Mouse (Mus musculus): ENCODE measurements around the gene BC005624. TPM values are rescaled to one million over a fixed set of nuclear protein-coding genes. Genes with fewer than 3 reads are reported as not detected.
"Not testable (repeated sequence)": the region's sequence is repeated elsewhere in the genome, so short reads cannot be mapped to it uniquely, and the experiment has no call there.

BC005624 gene
- total and polyA plus RNA-seq, 3 experiments: 30.9 to 82.1 (median 37.8) TPM

DNA sequence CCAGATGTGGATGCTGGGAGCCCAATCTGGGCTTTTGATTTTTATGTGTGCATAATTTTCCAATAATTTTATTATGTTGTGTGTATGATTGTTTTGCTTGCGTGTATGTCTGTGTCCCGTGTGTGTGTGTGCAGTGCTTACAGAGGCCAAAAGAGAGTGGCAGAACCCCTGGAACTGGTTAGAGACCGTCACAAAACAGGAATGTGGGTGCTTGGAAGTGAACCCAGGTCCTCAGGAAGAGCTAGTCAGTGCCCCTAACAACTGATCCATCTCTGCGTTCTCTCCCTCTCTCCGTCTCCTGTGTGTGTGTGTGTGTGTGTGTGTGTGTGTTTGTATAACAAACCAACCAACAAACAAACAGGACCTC lies 29.6 kb downstream of the BC005624 start:
- DNase-seq (ENCODE audit: low spot score): no peak
- no peak for TF ChIP-seq POLR2AphosphoS5 (IDR thresholded peaks at IDR 0.05; ENCODE audit: insufficient replicate concordance, low read depth, low read length)
- TF ChIP-seq GATA2 (IDR thresholded peaks at IDR 0.05; ENCODE audit: borderline replicate concordance, low read depth, low read length): no peak
- no peak for TF ChIP-seq CTCF (IDR thresholded peaks at IDR 0.05; ENCODE audit: low read depth, low read length)
- TF ChIP-seq TAL1 (conservative IDR thresholded peaks at IDR 0.05; ENCODE audit: low read depth, low read length): no peak
- no peak for TF ChIP-seq GATA1 (IDR thresholded peaks at IDR 0.05; ENCODE audit: borderline replicate concordance, low read length)

DNA sequence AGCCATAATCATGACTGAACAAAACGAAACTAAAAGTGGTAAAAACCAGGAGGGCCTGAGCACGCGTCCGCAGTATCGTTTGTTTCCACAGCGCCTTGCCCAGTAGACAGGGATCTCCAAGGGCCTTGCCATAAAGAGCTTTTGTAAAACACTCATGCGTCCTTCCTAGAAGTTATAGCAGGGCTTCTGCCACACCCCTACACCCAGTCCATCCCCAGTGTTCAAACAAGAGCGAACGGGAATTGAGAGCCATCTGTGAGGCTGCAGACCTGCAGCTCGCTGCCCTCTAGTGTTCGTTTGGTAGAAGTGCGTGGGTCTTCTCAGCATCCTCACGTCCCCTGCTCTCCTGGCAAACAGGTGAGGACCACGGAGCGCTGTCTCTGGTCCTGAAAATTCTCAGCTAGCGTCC lies 39.4 kb downstream of the BC005624 start:
- peaks cover 9% of the 10 kb centered on the region for H3K4me1 ChIP-seq (ENCODE audit: insufficient read depth, low read depth, low read length)
- ATAC-seq (ENCODE audit: extremely low read depth, insufficient number of reproducible peaks, low FRiP score, poor library complexity, severe bottlenecking) (peak; percentile 40), DNase-seq (ENCODE audit: low spot score) (peak; percentile 68)
- TF ChIP-seq TAL1 (conservative IDR thresholded peaks at IDR 0.05; ENCODE audit: low read depth, low read length) (no peak), GATA1 (IDR thresholded peaks at IDR 0.05; ENCODE audit: borderline replicate concordance, low read length) (no peak), CTCF (IDR thresholded peaks at IDR 0.05; ENCODE audit: low read depth, low read length) (peak; percentile 87)
- H3K36me3 ChIP-seq (replicated peaks): no peaks in the 10 kb centered on the region
- peak overlapping the region; percentile 68 for H3K4me3 ChIP-seq (ENCODE audit: low read depth, low read length)
- H3K9me3 ChIP-seq (replicated peaks): no peaks in the 10 kb centered on the region
- H3K27me3 ChIP-seq (ENCODE audit: insufficient read depth, low read length): peaks cover 33% of the 10 kb centered on the region

More for the DNA sequence above, 29.6 kb downstream of the BC005624 start:
- Histone ChIP-seq H3K36me3 (replicated peaks) (peaks cover 39% of the 10 kb centered on the region), H3K4me1 (ENCODE audit: insufficient read depth, low read depth, low read length) (peaks cover 50% of the 10 kb centered on the region), H3K9me3 (replicated peaks) (no peaks in the 10 kb centered on the region), H3K27me3 (ENCODE audit: insufficient read depth, low read length) (peaks cover 19% of the 10 kb centered on the region), H3K4me3 (ENCODE audit: low read depth, low read length) (peak overlapping the region; percentile 96; the same call in 1 of the 2 replicates)
- ATAC-seq (ENCODE audit: extremely low read depth, insufficient number of reproducible peaks, low FRiP score, poor library complexity, severe bottlenecking): no peak

DNA sequence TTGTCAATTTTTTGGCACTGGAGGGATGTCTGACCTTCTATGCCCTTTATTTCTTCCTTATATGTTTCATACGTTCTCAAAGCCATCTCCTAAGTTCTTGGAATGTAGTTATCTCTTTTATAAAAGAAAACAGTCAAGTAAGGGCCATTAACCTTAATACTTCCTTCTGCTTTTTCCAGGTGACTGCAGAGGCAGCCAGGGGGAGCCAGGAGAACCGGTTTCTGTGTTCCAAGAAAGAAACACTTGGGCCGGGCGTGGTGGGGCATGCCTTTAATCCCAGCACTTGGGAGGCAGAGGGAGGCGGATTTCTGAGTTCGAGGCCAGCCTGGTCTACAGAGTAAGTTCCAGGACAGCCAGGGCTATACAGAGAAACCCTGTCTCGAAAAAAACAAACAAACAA lies 39.9 kb downstream of the BC005624 start:
- not testable (repeated sequence) for ATAC-seq (ENCODE audit: extremely low read depth, insufficient number of reproducible peaks, low FRiP score, poor library complexity, severe bottlenecking); H3K9me3 ChIP-seq (replicated peaks); DNase-seq (ENCODE audit: low spot score); H3K36me3 ChIP-seq (replicated peaks); H3K4me3 ChIP-seq (ENCODE audit: low read depth, low read length); H3K4me1 ChIP-seq (ENCODE audit: insufficient read depth, low read depth, low read length)
- H3K27me3 ChIP-seq (ENCODE audit: insufficient read depth, low read length): peaks cover 29% of the 10 kb centered on the region

DNA sequence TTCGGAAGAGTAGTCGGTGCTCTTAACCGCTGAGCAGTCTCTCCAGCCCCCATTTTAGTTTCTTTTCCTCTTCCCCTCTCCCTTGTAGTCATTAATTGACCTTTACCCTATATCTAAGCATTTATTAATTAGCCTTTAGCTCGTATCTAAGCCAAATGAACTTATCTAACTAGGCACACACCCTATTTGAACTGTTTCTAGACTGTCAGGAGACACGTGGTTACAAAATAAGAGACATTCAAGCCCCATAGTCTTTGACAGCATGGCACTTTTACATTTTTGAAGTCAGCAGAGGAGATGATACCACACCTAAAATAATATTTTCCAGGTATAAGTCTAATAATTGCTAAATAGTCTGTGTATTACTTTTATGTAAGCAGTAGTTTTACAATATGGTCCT lies 40.4 kb downstream of the BC005624 start:
- ATAC-seq (ENCODE audit: extremely low read depth, insufficient number of reproducible peaks, low FRiP score, poor library complexity, severe bottlenecking): no peak
- Histone ChIP-seq H3K9me3 (replicated peaks) (no peaks in the 10 kb centered on the region), H3K4me3 (ENCODE audit: low read depth, low read length) (no peak overlapping the region), H3K27me3 (ENCODE audit: insufficient read depth, low read length) (peaks cover 26% of the 10 kb centered on the region), H3K4me1 (ENCODE audit: insufficient read depth, low read depth, low read length) (peaks cover 9% of the 10 kb centered on the region), H3K36me3 (replicated peaks) (no peaks in the 10 kb centered on the region)
- TF ChIP-seq TAL1 (conservative IDR thresholded peaks at IDR 0.05; ENCODE audit: low read depth, low read length): no peak
- TF ChIP-seq POLR2AphosphoS5 (IDR thresholded peaks at IDR 0.05; ENCODE audit: insufficient replicate concordance, low read depth, low read length): no peak
- no peak for TF ChIP-seq GATA2 (IDR thresholded peaks at IDR 0.05; ENCODE audit: borderline replicate concordance, low read depth, low read length)
- TF ChIP-seq CTCF (IDR thresholded peaks at IDR 0.05; ENCODE audit: low read depth, low read length): no peak
- no peak for TF ChIP-seq GATA1 (IDR thresholded peaks at IDR 0.05; ENCODE audit: borderline replicate concordance, low read length)
- no peak for DNase-seq (ENCODE audit: low spot score)

DNA sequence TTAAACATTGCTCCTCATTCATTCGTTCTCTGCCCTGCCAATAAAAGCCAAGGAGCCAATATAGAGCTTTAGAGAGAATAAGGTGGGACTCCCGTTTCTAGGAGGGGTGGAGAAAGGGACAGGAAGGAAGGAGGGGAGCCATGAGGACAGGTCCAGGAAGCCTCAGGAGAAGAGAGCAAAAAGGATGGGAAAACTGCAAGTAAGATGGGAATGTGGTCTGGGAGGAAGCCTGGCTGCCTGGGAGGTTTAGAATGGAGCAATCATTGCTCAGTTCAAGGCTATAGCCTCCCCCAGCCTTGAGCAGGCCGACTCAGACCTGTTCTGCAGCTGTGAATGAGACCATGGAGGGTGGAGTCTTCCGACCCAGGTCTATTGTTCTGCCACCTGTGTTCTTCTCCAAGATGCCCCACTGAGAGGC lies 43.4 kb downstream of the BC005624 start:
- no peaks in the 10 kb centered on the region for H3K36me3 ChIP-seq (replicated peaks)
- peaks cover 17% of the 10 kb centered on the region for H3K27me3 ChIP-seq (ENCODE audit: insufficient read depth, low read length)
- H3K4me3 ChIP-seq (ENCODE audit: low read depth, low read length): no peak overlapping the region
- no peak for TF ChIP-seq GATA2 (IDR thresholded peaks at IDR 0.05; ENCODE audit: borderline replicate concordance, low read depth, low read length)
- no peak for TF ChIP-seq TAL1 (conservative IDR thresholded peaks at IDR 0.05; ENCODE audit: low read depth, low read length)
- no peak for TF ChIP-seq POLR2AphosphoS5 (IDR thresholded peaks at IDR 0.05; ENCODE audit: insufficient replicate concordance, low read depth, low read length)
- no peak for TF ChIP-seq CTCF (IDR thresholded peaks at IDR 0.05; ENCODE audit: low read depth, low read length)
- no peak for TF ChIP-seq GATA1 (IDR thresholded peaks at IDR 0.05; ENCODE audit: borderline replicate concordance, low read length)
- peaks cover 9% of the 10 kb centered on the region for H3K4me1 ChIP-seq (ENCODE audit: insufficient read depth, low read depth, low read length)
- no peak for DNase-seq (ENCODE audit: low spot score)
- ATAC-seq (ENCODE audit: extremely low read depth, insufficient number of reproducible peaks, low FRiP score, poor library complexity, severe bottlenecking): no peak
- H3K9me3 ChIP-seq (replicated peaks): no peaks in the 10 kb centered on the region

DNA sequence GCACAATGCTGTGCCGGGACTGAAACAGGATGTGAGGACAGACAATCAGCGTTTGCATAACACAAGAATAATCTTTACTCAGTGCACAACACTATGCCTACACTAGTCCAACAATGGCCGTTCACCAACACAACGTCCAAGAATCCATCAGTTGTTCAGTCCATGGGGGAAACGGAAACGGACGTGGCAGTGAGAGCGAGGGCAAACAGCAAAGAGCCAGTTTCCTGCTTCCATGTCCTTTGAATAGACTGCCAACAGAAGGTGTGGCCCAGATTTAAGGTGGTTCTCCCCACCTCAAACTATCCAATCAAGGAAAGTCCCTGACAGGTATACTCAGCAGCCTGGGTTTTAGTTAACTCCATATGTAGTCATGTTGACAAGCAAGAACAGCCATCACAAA lies 44.3 kb downstream of the BC005624 start:
- H3K36me3 ChIP-seq (replicated peaks): no peaks in the 10 kb centered on the region
- TF ChIP-seq CTCF (IDR thresholded peaks at IDR 0.05; ENCODE audit: low read depth, low read length) (no peak), GATA2 (IDR thresholded peaks at IDR 0.05; ENCODE audit: borderline replicate concordance, low read depth, low read length) (no peak), GATA1 (IDR thresholded peaks at IDR 0.05; ENCODE audit: borderline replicate concordance, low read length) (no peak), TAL1 (conservative IDR thresholded peaks at IDR 0.05; ENCODE audit: low read depth, low read length) (no peak), POLR2AphosphoS5 (IDR thresholded peaks at IDR 0.05; ENCODE audit: insufficient replicate concordance, low read depth, low read length) (no peak)
- H3K4me3 ChIP-seq (ENCODE audit: low read depth, low read length): no peak overlapping the region
- H3K9me3 ChIP-seq (replicated peaks): no peaks in the 10 kb centered on the region
- H3K4me1 ChIP-seq (ENCODE audit: insufficient read depth, low read depth, low read length): peaks cover 8% of the 10 kb centered on the region
- DNase-seq (ENCODE audit: low spot score) (no peak), ATAC-seq (ENCODE audit: extremely low read depth, insufficient number of reproducible peaks, low FRiP score, poor library complexity, severe bottlenecking) (no peak)
- H3K27me3 ChIP-seq (ENCODE audit: insufficient read depth, low read length): peaks cover 16% of the 10 kb centered on the region

DNA sequence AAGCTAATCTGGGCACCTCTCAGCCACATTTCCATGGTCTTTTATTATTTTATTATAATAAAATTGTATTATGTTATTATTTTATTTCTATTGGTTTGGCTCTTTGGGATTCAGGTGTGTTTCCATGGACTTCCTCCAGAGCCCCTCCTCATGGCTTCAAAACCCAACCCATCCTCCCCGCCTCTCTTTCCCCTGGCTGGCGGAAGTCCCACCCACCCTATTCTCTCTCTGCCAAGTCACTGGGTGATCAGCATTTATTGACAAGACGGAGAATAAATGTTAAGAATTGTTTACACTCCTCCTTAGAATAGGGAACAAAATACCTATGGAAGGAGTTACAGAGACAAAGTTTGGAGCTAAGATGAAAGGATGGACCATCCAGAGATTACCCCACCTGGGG lies 45.2 kb downstream of the BC005624 start:
- no peak overlapping the region for H3K4me3 ChIP-seq (ENCODE audit: low read depth, low read length)
- no peaks in the 10 kb centered on the region for H3K36me3 ChIP-seq (replicated peaks)
- DNase-seq (ENCODE audit: low spot score) (no peak), ATAC-seq (ENCODE audit: extremely low read depth, insufficient number of reproducible peaks, low FRiP score, poor library complexity, severe bottlenecking) (no peak)
- peaks cover under 1% of the 10 kb centered on the region; the same call in 1 of the 2 replicates for H3K4me1 ChIP-seq (ENCODE audit: insufficient read depth, low read depth, low read length)
- no peak for TF ChIP-seq GATA2 (IDR thresholded peaks at IDR 0.05; ENCODE audit: borderline replicate concordance, low read depth, low read length)
- TF ChIP-seq TAL1 (conservative IDR thresholded peaks at IDR 0.05; ENCODE audit: low read depth, low read length): no peak
- TF ChIP-seq GATA1 (IDR thresholded peaks at IDR 0.05; ENCODE audit: borderline replicate concordance, low read length): no peak
- no peak for TF ChIP-seq POLR2AphosphoS5 (IDR thresholded peaks at IDR 0.05; ENCODE audit: insufficient replicate concordance, low read depth, low read length)
- TF ChIP-seq CTCF (IDR thresholded peaks at IDR 0.05; ENCODE audit: low read depth, low read length): no peak
- no peaks in the 10 kb centered on the region for H3K9me3 ChIP-seq (replicated peaks)
- peaks cover 16% of the 10 kb centered on the region for H3K27me3 ChIP-seq (ENCODE audit: insufficient read depth, low read length)

Data from G1E (cell line).